16 mouse cellular contexts compared by ENCODE assay signal in the genomic region with DNA sequence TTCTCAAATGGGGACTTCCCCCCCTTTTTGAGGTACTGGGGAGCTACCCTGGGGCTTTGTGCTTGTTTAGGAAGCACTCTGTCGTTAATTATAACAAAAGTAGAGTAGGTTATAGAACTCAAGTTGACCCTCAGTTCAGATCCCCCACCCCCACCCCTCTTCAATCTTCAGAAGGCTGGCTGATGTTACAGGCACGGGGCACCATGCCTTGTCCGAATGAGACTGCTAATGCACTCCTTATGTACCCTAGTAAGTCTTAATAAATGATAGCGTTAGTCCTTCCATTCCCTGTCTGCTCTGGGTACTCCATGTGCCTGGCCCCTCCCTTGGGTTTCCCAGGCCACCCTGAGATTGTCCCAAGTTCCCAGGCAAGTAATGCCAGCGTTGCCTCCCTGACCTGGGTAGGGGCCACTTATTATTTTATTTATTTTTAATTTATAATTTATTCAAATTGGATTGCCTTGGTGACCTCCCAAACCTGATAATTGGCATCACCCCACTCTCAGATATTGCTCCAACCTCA. TPM values are rescaled to one million over a fixed set of nuclear protein-coding genes. Genes with fewer than 3 reads are reported as not detected.
DNase-seq lines count a peak whose midpoint lies in the region; ATAC-seq and TF ChIP-seq lines count a peak whose summit lies in the region.
"Had no signal": no experiment of that assay in that cellular context is flagged by ENCODE, and none has a peak within 500 bp of the region (broad histone marks: within the 10 kb centered on the region; RNA-seq: fewer than 3 reads in every experiment).

No protein-coding gene starts in this region.

- WGBS in heart, embryonic 13.5 days: 38% methylated on average over 5 of the region's 5 CpGs
- 24% methylated on average over 5 of the region's 5 CpGs for WGBS in lung, embryonic 15.5 days
- WGBS in stomach, embryonic 14.5 days: 16% methylated on average over 5 of the region's 5 CpGs

- TF ChIP-seq CTCF in embryonic fibroblast, embryonic 13.5 days (IDR thresholded peaks at IDR 0.05; ENCODE audit: borderline replicate concordance, insufficient read depth, low read length): no peak

- H3K9me3 ChIP-seq in heart, embryonic 13.5 days: no peaks in the 10 kb centered on the region
- H3K9me3 ChIP-seq in lung, embryonic 15.5 days: no peaks in the 10 kb centered on the region
- H3K9me3 ChIP-seq in stomach, embryonic 14.5 days (ENCODE audit: control insufficient read depth, low read depth, low read length): no peaks in the 10 kb centered on the region
- H3K9me3 ChIP-seq: hindbrain, embryonic 13.5 days had no signal

- no peaks in the 10 kb centered on the region for H3K27me3 ChIP-seq in heart, embryonic 13.5 days (replicated peaks)
- H3K27me3 ChIP-seq in lung, embryonic 15.5 days: no peaks in the 10 kb centered on the region
- no peaks in the 10 kb centered on the region for H3K27me3 ChIP-seq in stomach, embryonic 14.5 days (ENCODE audit: control insufficient read depth, insufficient read depth, low read length)
- H3K27me3 ChIP-seq: CH12.LX; hindbrain, embryonic 13.5 days had no signal

- H3K4me1 ChIP-seq in heart, embryonic 13.5 days: peaks cover 79% of the 10 kb centered on the region
- peaks cover 48% of the 10 kb centered on the region for H3K4me1 ChIP-seq in lung, embryonic 15.5 days
- peaks cover 25% of the 10 kb centered on the region for H3K4me1 ChIP-seq in embryonic fibroblast, embryonic 13.5 days (ENCODE audit: control insufficient read depth, insufficient read depth, low read length)
- H3K4me1 ChIP-seq in stomach, embryonic 14.5 days (ENCODE audit: control insufficient read depth, insufficient read depth, low read length): peaks cover 33% of the 10 kb centered on the region

- no peak overlapping the region for H3K9ac ChIP-seq in heart, embryonic 13.5 days
- no peak overlapping the region for H3K9ac ChIP-seq in lung, embryonic 15.5 days
- no peak overlapping the region for H3K9ac ChIP-seq in stomach, embryonic 14.5 days (replicated peaks; ENCODE audit: low read depth, low read length)
- H3K9ac ChIP-seq: forebrain, postnatal 0 days; hindbrain, embryonic 13.5 days had no signal

- no peak overlapping the region for H3K4me2 ChIP-seq in heart, embryonic 13.5 days
- no peak overlapping the region for H3K4me2 ChIP-seq in lung, embryonic 15.5 days
- no peak overlapping the region for H3K4me2 ChIP-seq in stomach, embryonic 14.5 days (replicated peaks; ENCODE audit: low read depth, low read length)
- H3K4me2 ChIP-seq: hindbrain, embryonic 13.5 days; midbrain, embryonic 11.5 days had no signal

- H3K27ac ChIP-seq in heart, embryonic 13.5 days (replicated peaks): peak overlapping the region; percentile 93
- peak overlapping the region; percentile 93 for H3K27ac ChIP-seq in lung, embryonic 15.5 days
- peak overlapping the region; percentile 20 for H3K27ac ChIP-seq in embryonic fibroblast, embryonic 13.5 days (ENCODE audit: insufficient read depth, low read length)
- H3K27ac ChIP-seq in stomach, embryonic 14.5 days (ENCODE audit: low read length): peak overlapping the region; percentile 96
- H3K27ac ChIP-seq: hindbrain, embryonic 13.5 days had no signal

- H3K4me3 ChIP-seq in heart, embryonic 13.5 days: no peak overlapping the region
- no peak overlapping the region for H3K4me3 ChIP-seq in lung, embryonic 15.5 days
- H3K4me3 ChIP-seq in embryonic fibroblast, embryonic 13.5 days (ENCODE audit: insufficient read depth, low read length): no peak overlapping the region
- H3K4me3 ChIP-seq in stomach, embryonic 14.5 days (ENCODE audit: low read depth, low read length): no peak overlapping the region
- H3K4me3 ChIP-seq: hindbrain, embryonic 13.5 days had no signal

- no peak for ATAC-seq in heart, embryonic 13.5 days (ENCODE audit: extremely low read depth, insufficient number of reproducible peaks, low FRiP score, low TSS enrichment)
- ATAC-seq in lung, embryonic 15.5 days (ENCODE audit: borderline replicate concordance, extremely low read depth, low FRiP score, low TSS enrichment): no peak
- no peak for ATAC-seq in stomach, embryonic 14.5 days (ENCODE audit: insufficient number of reproducible peaks, insufficient read depth, low FRiP score, low read depth)

- intact Hi-C loops in heart, postnatal 14 days (cut with DNase I): no loop called here

- H3K36me3 ChIP-seq in heart, embryonic 13.5 days: no peaks in the 10 kb centered on the region
- H3K36me3 ChIP-seq in lung, embryonic 15.5 days: no peaks in the 10 kb centered on the region
- H3K36me3 ChIP-seq in stomach, embryonic 14.5 days (ENCODE audit: control insufficient read depth, insufficient read depth, low read length): no peaks in the 10 kb centered on the region
- H3K36me3 ChIP-seq: hindbrain, embryonic 13.5 days had no signal

- DNase-seq in heart, postnatal 14 days: no peak
- no peak for DNase-seq in lung, postnatal 10 days
- DNase-seq in right cerebral cortex, postnatal 4 days: no peak
- DNase-seq in spleen, postnatal 14 days (ENCODE audit: low spot score in 2 of 2): no peak
- DNase-seq: cerebellum, adult 9-11 months; forebrain, postnatal 0 days; left cerebral cortex, postnatal 4 days; thymus, adult 2 months had no signal

- no peak for TF ChIP-seq POLR2A in embryonic fibroblast, embryonic 13.5 days (IDR thresholded peaks at IDR 0.05; ENCODE audit: low read depth, low read length)

RNA-seq across cellular contexts. Expression of gene Sowahb, which starts 46.3 kb away (rescaled TPM):
- polyA plus RNA-seq in heart, embryonic 13.5 days (2015; fragmentation: Nextera tagmentation; extraction: Ambion mirVana): 0.08 TPM in 1 of 2 replicates, not detected in the other
- not detected for total RNA-seq in heart, postnatal 14 days (2021)
- polyA plus RNA-seq in lung, embryonic 15.5 days (2015; fragmentation: Nextera tagmentation; extraction: Ambion mirVana): 1.5 and 1.7 TPM in 2 replicates
- polyA plus RNA-seq in embryonic fibroblast, embryonic 13.5 days (2011; ENCODE audit: insufficient read length, low read depth, missing spikeins): not detected in 2 replicates
- polyA plus RNA-seq in stomach, embryonic 14.5 days (2014; fragmentation: Nextera tagmentation; extraction: Ambion mirVana): 1.4 and 1.5 TPM in 2 replicates
- total RNA-seq: CH12.LX had no signal
- polyA plus RNA-seq: hindbrain, embryonic 13.5 days; neural tube, embryonic 14.5 days had no signal

Comparison
In these comparisons a context has a peak if more than half of its experiments do, and no peak if none do; other contexts are left out.
1. H3K27ac ChIP-seq: peak in every context shown above with its lines; median percentile 96 in stomach, embryonic 14.5 days; 93 in heart, embryonic 13.5 days; 93 in lung, embryonic 15.5 days; 20 in embryonic fibroblast, embryonic 13.5 days.